Mouse (Mus musculus) spleen, adult 18-20 months (tissue): ENCODE measurements around the gene Krcc1.

Source experiments
- DNase-seq, 2 experiments: peaks; one replicate each; pipeline ENCODE4 v3.0.0; 2022; ENCODE audit warnings: mixed read lengths in 2 of 2

The Krcc1 gene

GRCm38 (mm10) chr6:71332236-71332965 lies 60.9 kb downstream of the Krcc1 start:
- no peak for DNase-seq

GRCm38 (mm10) chr6:71333031-71333430 lies 61.6 kb downstream of the Krcc1 start:
- no peak for DNase-seq

- DNase-seq: no peak
These were observed 62.2 kb downstream of the Krcc1 start for GRCm38 (mm10) chr6:71333578-71334273.
